Mouse (Mus musculus): Measurements from ENCODE around the gene Cxcr5. TPM values are rescaled to one million over a fixed set of nuclear protein-coding genes. Genes with fewer than 3 reads are reported as not detected.

Gene Cxcr5
- polyA plus RNA-seq, 1 experiment, result not detected

DNA sequence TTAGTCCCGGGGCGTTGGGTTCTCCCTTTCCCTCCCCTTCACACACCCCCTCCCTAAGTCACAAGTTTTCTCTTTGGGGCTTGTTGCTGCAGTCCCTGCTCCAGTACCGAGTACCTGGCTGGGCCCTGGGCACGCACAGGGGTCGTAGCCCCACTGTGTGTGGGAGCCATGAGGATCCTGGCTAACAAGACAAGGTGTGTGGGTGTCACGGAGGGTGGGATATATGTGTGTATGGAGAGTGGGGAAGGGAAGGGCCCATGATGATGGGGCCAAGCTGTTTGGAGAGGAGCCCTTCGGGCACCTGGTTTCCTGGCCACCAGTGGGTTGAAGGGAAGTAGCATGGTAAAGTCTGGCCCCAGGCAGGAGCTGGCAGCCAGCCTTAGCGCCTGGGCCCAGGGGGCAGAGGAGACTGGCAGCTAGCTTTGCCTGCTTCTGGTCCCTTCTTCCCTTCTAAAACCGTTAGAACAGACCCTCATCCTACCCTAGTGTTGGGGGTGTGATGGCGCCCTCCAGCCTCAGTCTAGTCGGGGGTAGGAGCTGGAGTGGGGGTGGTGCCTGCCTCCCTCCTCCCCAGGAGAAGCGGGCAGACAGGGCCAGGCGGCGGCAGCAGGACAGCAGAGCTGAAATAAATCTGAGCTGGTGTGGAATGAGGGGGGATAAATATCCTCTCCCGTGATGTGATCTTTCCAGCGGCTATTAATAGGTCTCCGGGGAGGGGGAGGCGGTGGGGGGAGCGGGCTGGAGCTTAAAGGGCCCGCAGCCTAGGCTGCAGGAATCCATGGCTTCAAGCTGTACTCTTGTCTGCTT, 62.1 kb downstream of the Cxcr5 start:
- Histone ChIP-seq H3K79me3 (ENCODE audit: low read depth) (peaks cover 46% of the 10 kb centered on the region), H3K27me3 (ENCODE audit: control insufficient read depth, insufficient read depth, insufficient read length) (no peaks in the 10 kb centered on the region), H3K79me2 (ENCODE audit: control insufficient read depth, insufficient read depth) (peaks cover 83% of the 10 kb centered on the region), H3ac (ENCODE audit: control insufficient read depth, insufficient read length, low read depth) (peak overlapping the region; percentile 47), H3K4me3 (ENCODE audit: insufficient read depth, poor library complexity, severe bottlenecking) (peak overlapping the region; percentile 50), H3K36me3 (ENCODE audit: control insufficient read depth, insufficient read depth) (peaks cover 24% of the 10 kb centered on the region)
- TF ChIP-seq MAX (IDR thresholded peaks at IDR 0.05), result peak; percentile 5
- TF ChIP-seq MYOD1 (IDR thresholded peaks at IDR 0.05; ENCODE audit: control insufficient read depth, insufficient read length, low read depth), result no peak

- Histone ChIP-seq H3K79me2 (ENCODE audit: control insufficient read depth, insufficient read depth) (peaks cover 83% of the 10 kb centered on the region), H3ac (ENCODE audit: control insufficient read depth, insufficient read length, low read depth) (peak overlapping the region; percentile 71), H3K79me3 (ENCODE audit: low read depth) (peaks cover 43% of the 10 kb centered on the region), H3K4me3 (ENCODE audit: insufficient read depth, poor library complexity, severe bottlenecking) (peak overlapping the region; percentile 50), H3K27me3 (ENCODE audit: control insufficient read depth, insufficient read depth, insufficient read length) (no peaks in the 10 kb centered on the region), H3K36me3 (ENCODE audit: control insufficient read depth, insufficient read depth) (peaks cover 15% of the 10 kb centered on the region)
- TF ChIP-seq MYOD1 (IDR thresholded peaks at IDR 0.05; ENCODE audit: control insufficient read depth, insufficient read length, low read depth), result no peak
- TF ChIP-seq MAX (IDR thresholded peaks at IDR 0.05), result no peak
- TF ChIP-seq CTCF (IDR thresholded peaks at IDR 0.05; ENCODE audit: control insufficient read depth, insufficient read depth, insufficient read length), result peak; percentile 79
- no peak for TF ChIP-seq USF1 (IDR thresholded peaks at IDR 0.05; ENCODE audit: low read depth)
- no peak for TF ChIP-seq MYOG (IDR thresholded peaks at IDR 0.05; ENCODE audit: control insufficient read depth, extremely low read depth, insufficient read length)
- no peak for TF ChIP-seq FOSL1 (IDR thresholded peaks at IDR 0.05; ENCODE audit: insufficient read depth, low read length, poor library complexity, severe bottlenecking)
- no peak for TF ChIP-seq CEBPB (IDR thresholded peaks at IDR 0.05; ENCODE audit: low read depth)
Measured at GRCm38 (mm10) chr9:44498421-44499355, 63.0 kb downstream of the Cxcr5 start.

DNA sequence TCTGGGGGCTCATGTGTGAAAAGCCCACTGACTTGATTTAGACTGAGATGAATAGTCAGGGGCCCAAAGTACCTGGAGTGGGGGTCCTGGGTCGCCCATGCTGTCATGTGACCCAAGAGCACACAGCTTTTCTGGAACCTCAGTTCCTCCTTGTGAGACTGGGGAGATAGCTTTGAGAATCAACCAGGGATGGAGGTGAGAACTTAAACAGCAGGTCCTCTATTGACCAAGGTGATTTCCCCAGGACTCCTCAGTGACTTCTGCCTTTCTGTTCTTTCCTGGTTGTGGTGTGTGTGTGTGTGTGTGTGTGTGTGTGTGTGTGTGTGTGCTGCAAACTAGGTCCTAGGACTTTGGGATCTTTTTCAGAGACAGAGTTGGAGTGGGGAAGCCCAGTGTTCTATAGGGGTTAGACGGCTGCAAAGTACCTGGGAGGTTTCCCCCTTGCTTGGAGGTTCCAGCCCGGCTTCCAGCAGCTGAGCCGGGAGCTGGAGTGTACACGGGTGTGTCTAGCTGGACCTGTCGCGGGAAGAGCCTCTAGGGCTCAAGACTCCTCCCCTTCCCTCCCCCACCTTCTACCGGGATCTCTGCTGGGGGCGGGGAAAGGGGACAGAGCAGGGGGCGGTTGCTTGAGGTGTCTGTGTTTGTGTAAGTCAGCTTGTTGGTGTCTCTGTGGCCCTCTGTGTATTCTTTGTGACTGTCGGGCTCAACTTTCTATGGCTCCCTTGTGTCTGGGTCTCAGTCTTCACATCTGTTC, 63.9 kb downstream of the Cxcr5 start:
- H3K27me3 ChIP-seq (ENCODE audit: control insufficient read depth, insufficient read depth, insufficient read length), result no peaks in the 10 kb centered on the region
- H3K79me2 ChIP-seq (ENCODE audit: control insufficient read depth, insufficient read depth), result peaks cover 83% of the 10 kb centered on the region
- peaks cover 6% of the 10 kb centered on the region for H3K36me3 ChIP-seq (ENCODE audit: control insufficient read depth, insufficient read depth)
- H3K79me3 ChIP-seq (ENCODE audit: low read depth), result peaks cover 41% of the 10 kb centered on the region
- peak overlapping the region; percentile 71 for H3ac ChIP-seq (ENCODE audit: control insufficient read depth, insufficient read length, low read depth)
- peak overlapping the region; percentile 28 for H3K4me3 ChIP-seq (ENCODE audit: insufficient read depth, poor library complexity, severe bottlenecking)
- TF ChIP-seq MYOG (IDR thresholded peaks at IDR 0.05; ENCODE audit: control insufficient read depth, extremely low read depth, insufficient read length) (no peak), CTCF (IDR thresholded peaks at IDR 0.05; ENCODE audit: control insufficient read depth, insufficient read depth, insufficient read length) (no peak), USF1 (IDR thresholded peaks at IDR 0.05; ENCODE audit: low read depth) (peak; percentile 18), MYOD1 (IDR thresholded peaks at IDR 0.05; ENCODE audit: control insufficient read depth, insufficient read length, low read depth) (no peak)

DNA sequence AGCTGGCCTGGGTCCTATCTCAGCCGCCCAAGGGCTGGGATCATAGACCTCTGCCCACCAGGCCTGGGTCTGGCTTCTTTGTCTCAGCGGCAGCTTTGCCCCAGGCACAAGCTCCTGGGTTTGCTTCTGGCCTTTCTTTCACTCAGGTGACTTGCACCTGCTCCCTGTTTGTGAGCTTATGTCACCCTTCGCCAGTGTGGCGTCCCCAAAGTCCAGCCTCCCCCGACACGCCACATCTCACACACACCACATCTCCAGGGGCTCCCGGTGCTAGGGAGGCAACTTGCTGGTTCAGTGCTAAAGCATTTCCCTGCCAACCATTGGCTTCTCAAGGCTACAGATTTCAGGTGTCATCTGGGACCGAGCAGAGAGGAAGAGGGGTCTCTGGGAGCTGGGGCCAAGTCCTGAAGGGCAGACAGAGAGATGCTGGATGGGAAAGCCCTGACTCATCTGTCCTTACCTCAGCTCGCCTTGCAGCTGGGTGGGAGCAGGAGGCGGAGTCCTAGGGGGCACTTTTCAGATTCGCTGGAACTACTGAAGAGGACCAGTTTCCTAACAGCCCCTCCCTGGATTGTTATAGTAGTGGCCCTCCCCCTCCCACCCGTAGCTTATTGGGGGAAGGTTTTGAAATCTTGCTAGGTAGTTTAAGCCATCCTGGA, 64.7 kb downstream of the Cxcr5 start:
- TF ChIP-seq FOSL1 (IDR thresholded peaks at IDR 0.05; ENCODE audit: insufficient read depth, low read length, poor library complexity, severe bottlenecking), result no peak
- no peak for TF ChIP-seq CEBPB (IDR thresholded peaks at IDR 0.05; ENCODE audit: low read depth)
- TF ChIP-seq MAX (IDR thresholded peaks at IDR 0.05), result no peak
- TF ChIP-seq MYOG (IDR thresholded peaks at IDR 0.05; ENCODE audit: control insufficient read depth, extremely low read depth, insufficient read length), result no peak
- TF ChIP-seq CTCF (IDR thresholded peaks at IDR 0.05; ENCODE audit: control insufficient read depth, insufficient read depth, insufficient read length), result no peak
- TF ChIP-seq USF1 (IDR thresholded peaks at IDR 0.05; ENCODE audit: low read depth), result no peak
- no peak for TF ChIP-seq MYOD1 (IDR thresholded peaks at IDR 0.05; ENCODE audit: control insufficient read depth, insufficient read length, low read depth)
- Histone ChIP-seq H3K79me2 (ENCODE audit: control insufficient read depth, insufficient read depth) (peaks cover 83% of the 10 kb centered on the region), H3K4me3 (ENCODE audit: insufficient read depth, poor library complexity, severe bottlenecking) (no peak overlapping the region), H3K36me3 (ENCODE audit: control insufficient read depth, insufficient read depth) (no peaks in the 10 kb centered on the region), H3ac (ENCODE audit: control insufficient read depth, insufficient read length, low read depth) (no peak overlapping the region), H3K27me3 (ENCODE audit: control insufficient read depth, insufficient read depth, insufficient read length) (no peaks in the 10 kb centered on the region), H3K79me3 (ENCODE audit: low read depth) (peaks cover 43% of the 10 kb centered on the region)

DNA sequence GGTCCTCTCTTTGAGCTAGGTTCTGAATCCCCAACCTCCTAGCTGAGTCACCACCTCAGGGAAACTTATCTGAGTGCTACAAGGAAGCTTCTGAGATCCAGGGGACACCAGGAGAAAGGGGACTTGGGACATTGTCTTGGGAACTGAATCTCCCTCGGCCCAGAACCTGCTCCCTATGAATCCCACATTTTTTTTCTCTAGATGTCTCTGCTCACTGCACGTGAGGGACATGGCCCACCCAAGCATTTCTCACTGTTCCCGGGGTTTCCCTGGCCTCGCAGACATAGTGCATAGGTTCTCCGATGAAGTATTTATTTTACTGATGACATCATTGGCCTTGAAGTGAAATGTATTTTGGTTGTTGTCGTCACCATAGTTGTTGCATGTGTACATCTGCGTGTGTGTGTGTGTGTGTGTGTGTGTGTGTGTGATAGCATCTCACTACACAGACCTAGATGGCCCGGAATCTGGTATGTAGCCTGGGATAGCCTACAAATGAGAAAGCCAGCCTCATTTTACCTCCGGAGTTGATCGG, 65.8 kb downstream of the Cxcr5 start:
- Histone ChIP-seq H3K36me3 (ENCODE audit: control insufficient read depth, insufficient read depth) (peaks cover 3% of the 10 kb centered on the region), H3K27me3 (ENCODE audit: control insufficient read depth, insufficient read depth, insufficient read length) (no peaks in the 10 kb centered on the region), H3K79me2 (ENCODE audit: control insufficient read depth, insufficient read depth) (peaks cover 83% of the 10 kb centered on the region), H3K4me3 (ENCODE audit: insufficient read depth, poor library complexity, severe bottlenecking) (no peak overlapping the region), H3K79me3 (ENCODE audit: low read depth) (peaks cover 48% of the 10 kb centered on the region), H3ac (ENCODE audit: control insufficient read depth, insufficient read length, low read depth) (no peak overlapping the region)
- TF ChIP-seq CTCF (IDR thresholded peaks at IDR 0.05; ENCODE audit: control insufficient read depth, insufficient read depth, insufficient read length) (no peak), CEBPB (IDR thresholded peaks at IDR 0.05; ENCODE audit: low read depth) (no peak), MYOG (IDR thresholded peaks at IDR 0.05; ENCODE audit: control insufficient read depth, extremely low read depth, insufficient read length) (no peak), FOSL1 (IDR thresholded peaks at IDR 0.05; ENCODE audit: insufficient read depth, low read length, poor library complexity, severe bottlenecking) (no peak), MYOD1 (IDR thresholded peaks at IDR 0.05; ENCODE audit: control insufficient read depth, insufficient read length, low read depth) (no peak), MAX (IDR thresholded peaks at IDR 0.05) (no peak), USF1 (IDR thresholded peaks at IDR 0.05; ENCODE audit: low read depth) (no peak)

All from C2C12 (cell line).